Mouse (Mus musculus): ENCODE results near the gene Fhl1.

DNA sequence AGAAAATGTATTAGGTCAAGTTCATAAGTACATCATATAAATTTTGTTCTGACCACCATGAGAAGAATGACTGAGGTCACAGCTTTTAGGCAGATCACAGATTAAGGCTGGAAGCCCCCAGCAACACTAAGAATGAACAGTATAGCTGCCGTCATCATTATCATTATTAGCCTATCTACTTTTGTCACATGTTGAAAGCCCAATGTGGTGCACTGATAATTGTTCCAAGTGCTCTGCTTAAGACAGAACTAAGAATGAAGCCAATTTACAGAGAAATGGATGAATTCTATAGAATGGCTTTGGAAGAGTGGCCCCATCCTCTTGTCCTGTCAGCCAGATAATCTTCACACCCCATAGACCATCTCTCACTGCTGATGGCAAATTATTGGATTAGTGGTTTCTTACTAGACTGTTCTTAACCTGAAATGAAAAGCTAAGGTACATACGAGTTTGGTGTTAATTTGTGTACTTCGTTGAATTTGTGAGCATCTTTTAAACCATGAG is 28.7 kb downstream of the Fhl1 start:
- no peak for TF ChIP-seq POLR2A (IDR thresholded peaks at IDR 0.05; ENCODE audit: insufficient read length, low read depth)
- no peak for TF ChIP-seq E2F4 (IDR thresholded peaks at IDR 0.05; ENCODE audit: insufficient read depth)
- no peak for TF ChIP-seq TCF12 (IDR thresholded peaks at IDR 0.05; ENCODE audit: insufficient read depth, poor library complexity, severe bottlenecking)
- no peak for TF ChIP-seq POLR2AphosphoS2 (IDR thresholded peaks at IDR 0.05; ENCODE audit: insufficient read length, low read depth)
- no peak for TF ChIP-seq SRF (IDR thresholded peaks at IDR 0.05; ENCODE audit: control insufficient read depth, insufficient read length, low read depth)
- no peak for TF ChIP-seq USF1 (IDR thresholded peaks at IDR 0.05; ENCODE audit: low read depth)
- no peak for TF ChIP-seq CEBPB (IDR thresholded peaks at IDR 0.05; ENCODE audit: insufficient read depth, poor library complexity, severe bottlenecking)
- TF ChIP-seq MYOG (IDR thresholded peaks at IDR 0.05; ENCODE audit: control insufficient read depth in 1 of 3, insufficient read depth in 1 of 3, insufficient read length in 2 of 3, low read depth in 2 of 3): no peak
- TF ChIP-seq MAX (IDR thresholded peaks at IDR 0.05; ENCODE audit: low read depth): no peak
- TF ChIP-seq MYOD1 (IDR thresholded peaks at IDR 0.05; ENCODE audit: control insufficient read depth in 1 of 3, insufficient read length in 2 of 3, low read depth in 2 of 3): no peak
- no peak for TF ChIP-seq REST (IDR thresholded peaks at IDR 0.05; ENCODE audit: insufficient read depth, insufficient read length)
- no peak for TF ChIP-seq TCF3 (IDR thresholded peaks at IDR 0.05; ENCODE audit: insufficient read length, low read depth)
